Mouse (Mus musculus): ENCODE data around the gene Ak3.

Ak3 gene

GRCm38 (mm10) chr19:29047334-29048170, at the start of gene Ak3:
TSS of gene Ak3 (minus strand) at chr19:29047961.
- WGBS, result under 1% methylated on average over 68 of the region's 68 CpGs

GRCm38 (mm10) chr19:29088628-29089027, 40.9 kb upstream of the Ak3 start:
- 88% methylated on average over 6 of the region's 6 CpGs for WGBS

GRCm38 (mm10) chr19:29074802-29075201, 27.0 kb upstream of the Ak3 start:
- WGBS, result 67% methylated on average over 6 of the region's 6 CpGs

- WGBS, result 80% methylated on average over 5 of the region's 5 CpGs
These were observed 21.4 kb upstream of the Ak3 start for GRCm38 (mm10) chr19:29069195-29069594.

- 33% methylated on average over 11 of the region's 11 CpGs for WGBS
These were observed 19.3 kb upstream of the Ak3 start for GRCm38 (mm10) chr19:29066981-29067471.

- 43% methylated on average over 9 of the region's 9 CpGs for WGBS
These were observed 16.8 kb upstream of the Ak3 start for GRCm38 (mm10) chr19:29064451-29065102.

- 14% methylated on average over 18 of the region's 18 CpGs for WGBS
These were observed 16.0 kb upstream of the Ak3 start for GRCm38 (mm10) chr19:29063577-29064363.

- 85% methylated on average over 5 of the region's 5 CpGs for WGBS
These were observed 15.2 kb upstream of the Ak3 start for GRCm38 (mm10) chr19:29063009-29063408.

- WGBS, result 42% methylated on average over 6 of the region's 6 CpGs
These were observed 12.5 kb upstream of the Ak3 start for GRCm38 (mm10) chr19:29060299-29060698.

- 81% methylated on average over 2 of the region's 2 CpGs for WGBS
These were observed 11.9 kb upstream of the Ak3 start for GRCm38 (mm10) chr19:29059688-29060087.

- WGBS, result 88% methylated on average over 5 of the region's 5 CpGs
These were observed 11.0 kb upstream of the Ak3 start for GRCm38 (mm10) chr19:29058741-29059140.

- 87% methylated on average over 4 of the region's 4 CpGs for WGBS
These were observed 7.7 kb upstream of the Ak3 start for GRCm38 (mm10) chr19:29055469-29055868.

GRCm38 (mm10) chr19:29054594-29054993, 6.8 kb upstream of the Ak3 start:
- 86% methylated on average over 6 of the region's 6 CpGs for WGBS

GRCm38 (mm10) chr19:29052786-29053185, 5.0 kb upstream of the Ak3 start:
- 96% methylated on average over 12 of the region's 12 CpGs for WGBS

GRCm38 (mm10) chr19:29050186-29050980, 2.6 kb upstream of the Ak3 start:
- WGBS, result 79% methylated on average over 9 of the region's 9 CpGs

GRCm38 (mm10) chr19:29049401-29050075, 1.8 kb upstream of the Ak3 start:
- WGBS, result 75% methylated on average over 12 of the region's 12 CpGs

- 8% methylated on average over 4 of the region's 4 CpGs for WGBS
These were observed 814 bp downstream of the Ak3 start for GRCm38 (mm10) chr19:29046961-29047333.

GRCm38 (mm10) chr19:29045956-29046650, 1.7 kb downstream of the Ak3 start:
- WGBS, result 27% methylated on average over 15 of the region's 15 CpGs

- 60% methylated on average over 4 of the region's 4 CpGs for WGBS
These were observed 2.4 kb downstream of the Ak3 start for GRCm38 (mm10) chr19:29045369-29045768.

GRCm38 (mm10) chr19:29044353-29044768, 3.4 kb downstream of the Ak3 start:
- WGBS, result 27% methylated on average over 9 of the region's 9 CpGs

All from cerebral cortex, adult 2 months (tissue).